Mouse (Mus musculus) kidney, postnatal 25 days (tissue): ENCODE results near the gene Pitpna.
A peak's percentile ranks its signal among the peaks of the same experiment; 100 is the strongest.

ENCODE experiments used
- DNase-seq, 2 experiments: peaks; one replicate each; pipeline ENCODE4 v3.0.0; 2021; ENCODE audit warnings: mixed read lengths in 2 of 2

Pitpna gene

GRCm38 (mm10) chr11:75631561-75632225 lies 43.8 kb downstream of the Pitpna start:
- peak; percentile 70 to 71 for DNase-seq

GRCm38 (mm10) chr11:75632921-75633320 lies 45.0 kb downstream of the Pitpna start:
- no peak for DNase-seq

GRCm38 (mm10) chr11:75634801-75635200 lies 46.9 kb downstream of the Pitpna start:
- DNase-seq: peak in 1 of 2 experiments; percentile 63

- peak; percentile 69 to 89 for DNase-seq
These were observed 47.4 kb downstream of the Pitpna start for GRCm38 (mm10) chr11:75635315-75635714.

- no peak for DNase-seq
These were observed 55.4 kb downstream of the Pitpna start for GRCm38 (mm10) chr11:75643323-75643722.

- no peak for DNase-seq
These were observed 56.8 kb downstream of the Pitpna start for GRCm38 (mm10) chr11:75644684-75645083.

GRCm38 (mm10) chr11:75647681-75648211 lies 59.8 kb downstream of the Pitpna start:
- DNase-seq: peak in 1 of 2 experiments; percentile 54

- peak; percentile 55 to 83 for DNase-seq
These were observed 61.3 kb downstream of the Pitpna start for GRCm38 (mm10) chr11:75649155-75649561.

- DNase-seq: peak; percentile 65 to 88
These were observed 62.4 kb downstream of the Pitpna start, which contains the start of gene Myo1c for GRCm38 (mm10) chr11:75650311-75650710. Myo1c (plus strand) TSS chr11:75650504.

GRCm38 (mm10) chr11:75650958-75651425 lies 63.1 kb downstream of the Pitpna start:
- no peak for DNase-seq

- peak; percentile 89 to 94 for DNase-seq
These were observed 63.7 kb downstream of the Pitpna start for GRCm38 (mm10) chr11:75651426-75652221.

- peak; percentile 82 to 93 for DNase-seq
These were observed 64.5 kb downstream of the Pitpna start for GRCm38 (mm10) chr11:75652222-75652941.

- DNase-seq: peak; percentile 54 to 86
These were observed 65.2 kb downstream of the Pitpna start for GRCm38 (mm10) chr11:75652942-75653684.

- peak; percentile 90 to 96 for DNase-seq
These were observed 66.0 kb downstream of the Pitpna start for GRCm38 (mm10) chr11:75653781-75654470.

- DNase-seq: no peak
These were observed 66.8 kb downstream of the Pitpna start for GRCm38 (mm10) chr11:75654471-75655390.

GRCm38 (mm10) chr11:75655621-75656545 lies 68.0 kb downstream of the Pitpna start:
- peak; percentile 76 to 92 for DNase-seq

GRCm38 (mm10) chr11:75656621-75657590 lies 69.0 kb downstream of the Pitpna start:
- peak in 1 of 2 experiments; percentile 58 for DNase-seq

GRCm38 (mm10) chr11:75657841-75658240 lies 69.9 kb downstream of the Pitpna start:
- DNase-seq: no peak
